Mouse (Mus musculus) embryonic facial prominence, embryonic 13.5 days (tissue): ENCODE results near the gene Ptcd2. TPM values are rescaled to one million over a fixed set of nuclear protein-coding genes. Genes with fewer than 3 reads are reported as not detected.

ENCODE experiments used
- polyA plus RNA-seq: library from polyadenylated mRNA; unstranded; fragments of >200 nt; fragmentation: Nextera tagmentation; extraction: Ambion mirVana; gene quantifications from 2 replicates; pipeline ENCODE4 v1.2.1, GENCODE M21; 2015

Gene Ptcd2
- polyA plus RNA-seq, 1 experiment from 2014 or later: 44.7 TPM

Other genes with a start within 250 kb of the Ptcd2 start
- gene Zfp366, start 159.9 kb downstream of the Ptcd2 start, polyA plus RNA-seq: 0.42 and 0.48 TPM in 2 replicates
- gene Mrps27, start 81 bp upstream of the Ptcd2 start, polyA plus RNA-seq: 60.1 and 62.5 TPM in 2 replicates
- 176 and 193 TPM in 2 replicates for gene Map1b, start 171.8 kb upstream of the Ptcd2 start, polyA plus RNA-seq